Mouse (Mus musculus): ENCODE results near the gene Vmn2r21. TPM values are rescaled to one million over a fixed set of nuclear protein-coding genes. Genes with fewer than 3 reads are reported as not detected.
"Not testable (repeated sequence)": the region's sequence is repeated elsewhere in the genome, so short reads cannot be mapped to it uniquely, and the experiment has no call there.

The Vmn2r21 gene
- total RNA-seq (2021) = not detected
- long read RNA-seq, experiment 1 = 0 reads
- long read RNA-seq, experiment 2 = 0 reads

- DNase-seq (ENCODE audit: low spot score in 2 of 2) = not testable (repeated sequence)
Observed at GRCm38 (mm10) chr6:123533306-123533705, at the start of gene Vmn2r21. Gene Vmn2r21, minus strand, starts transcription at chr6:123533406.

GRCm38 (mm10) chr6:123574698-123575097 lies 41.5 kb upstream of the Vmn2r21 start:
- DNase-seq (ENCODE audit: low spot score in 2 of 2) = not testable (repeated sequence)

- DNase-seq (ENCODE audit: low spot score in 2 of 2) = not testable (repeated sequence)
Observed at GRCm38 (mm10) chr6:123539755-123540154, 6.5 kb upstream of the Vmn2r21 start.

- DNase-seq (ENCODE audit: low spot score in 2 of 2) = not testable (repeated sequence)
Observed at GRCm38 (mm10) chr6:123522263-123523011, 10.8 kb downstream of the Vmn2r21 start.

- not testable (repeated sequence) for DNase-seq (ENCODE audit: low spot score in 2 of 2)
Observed at GRCm38 (mm10) chr6:123473045-123473444, 60.2 kb downstream of the Vmn2r21 start.

GRCm38 (mm10) chr6:123472458-123472987 lies 60.7 kb downstream of the Vmn2r21 start:
- not testable (repeated sequence) for DNase-seq (ENCODE audit: low spot score in 2 of 2)

- not testable (repeated sequence) for DNase-seq (ENCODE audit: low spot score in 2 of 2)
Observed at GRCm38 (mm10) chr6:123468651-123469050, 64.6 kb downstream of the Vmn2r21 start.

Other genes with a start within 250 kb of the Vmn2r21 start
- under 1 TPM; 0.14 to 0.23 TPM for gene Clec4e, start 243.5 kb downstream of the Vmn2r21 start, total RNA-seq (2021)
- not detected for gene Vmn2r19, start 225.1 kb downstream of the Vmn2r21 start, total RNA-seq (2021)
- not detected for gene Vmn2r20, start 115.3 kb downstream of the Vmn2r21 start, total RNA-seq (2021)
- gene Vmn2r22, start 117.3 kb upstream of the Vmn2r21 start, total RNA-seq (2021) = not detected
- not detected for gene Vmn2r23, start 169.3 kb upstream of the Vmn2r21 start, total RNA-seq (2021)
- not detected for gene Vmn2r24, start 245.5 kb upstream of the Vmn2r21 start, total RNA-seq (2021)